Mouse (Mus musculus): Measurements from ENCODE around the gene Mctp1. TPM values are rescaled to one million over a fixed set of nuclear protein-coding genes. Genes with fewer than 3 reads are reported as not detected.

Mctp1 gene
- total RNA-seq, 2 experiments from 2014 or later = 58.4 to 59.2 TPM

GRCm38 (mm10) chr13:76808871-76809390 is 424.6 kb downstream of the Mctp1 start:
- no peak for ATAC-seq (ENCODE audit: poor library complexity, severe bottlenecking)

- ATAC-seq (ENCODE audit: poor library complexity, severe bottlenecking) = no peak
Observed at GRCm38 (mm10) chr13:76809802-76810201, 425.5 kb downstream of the Mctp1 start.

- no peak for ATAC-seq (ENCODE audit: poor library complexity, severe bottlenecking)
Observed at GRCm38 (mm10) chr13:76810496-76810939, 426.2 kb downstream of the Mctp1 start.

GRCm38 (mm10) chr13:76823083-76823482 is 438.7 kb downstream of the Mctp1 start:
- no peak for ATAC-seq (ENCODE audit: poor library complexity, severe bottlenecking)

GRCm38 (mm10) chr13:76824932-76825694 is 440.8 kb downstream of the Mctp1 start:
- no peak for ATAC-seq (ENCODE audit: poor library complexity, severe bottlenecking)

GRCm38 (mm10) chr13:76827738-76828137 is 443.4 kb downstream of the Mctp1 start:
- no peak for ATAC-seq (ENCODE audit: poor library complexity, severe bottlenecking)

GRCm38 (mm10) chr13:76838031-76838430 is 453.7 kb downstream of the Mctp1 start:
- no peak for ATAC-seq (ENCODE audit: poor library complexity, severe bottlenecking)

GRCm38 (mm10) chr13:76840712-76841111 is 456.4 kb downstream of the Mctp1 start:
- ATAC-seq (ENCODE audit: poor library complexity, severe bottlenecking) = no peak

- peak; percentile 76 for ATAC-seq (ENCODE audit: poor library complexity, severe bottlenecking)
Observed at GRCm38 (mm10) chr13:76844629-76845255, 460.4 kb downstream of the Mctp1 start.

- ATAC-seq (ENCODE audit: poor library complexity, severe bottlenecking) = no peak
Observed at GRCm38 (mm10) chr13:76850412-76851054, 466.2 kb downstream of the Mctp1 start.

GRCm38 (mm10) chr13:76854306-76854705 is 470.0 kb downstream of the Mctp1 start:
- no peak for ATAC-seq (ENCODE audit: poor library complexity, severe bottlenecking)

GRCm38 (mm10) chr13:76855021-76855420 is 470.7 kb downstream of the Mctp1 start:
- no peak for ATAC-seq (ENCODE audit: poor library complexity, severe bottlenecking)

- ATAC-seq (ENCODE audit: poor library complexity, severe bottlenecking) = no peak
Observed at GRCm38 (mm10) chr13:76857024-76857423, 472.7 kb downstream of the Mctp1 start.

GRCm38 (mm10) chr13:76858078-76858482 is 473.7 kb downstream of the Mctp1 start:
- ATAC-seq (ENCODE audit: poor library complexity, severe bottlenecking) = no peak; the same call in 1 of the 2 replicates

GRCm38 (mm10) chr13:76870291-76870690 is 486.0 kb downstream of the Mctp1 start:
- no peak for ATAC-seq (ENCODE audit: poor library complexity, severe bottlenecking)

GRCm38 (mm10) chr13:76877887-76878763 is 493.8 kb downstream of the Mctp1 start:
- ATAC-seq (ENCODE audit: poor library complexity, severe bottlenecking) = no peak

GRCm38 (mm10) chr13:76879008-76879407 is 494.7 kb downstream of the Mctp1 start:
- ATAC-seq (ENCODE audit: poor library complexity, severe bottlenecking) = no peak

GRCm38 (mm10) chr13:76884517-76885092 is 500.3 kb downstream of the Mctp1 start:
- no peak for ATAC-seq (ENCODE audit: poor library complexity, severe bottlenecking)

GRCm38 (mm10) chr13:76892987-76893386 is 508.7 kb downstream of the Mctp1 start:
- no peak for ATAC-seq (ENCODE audit: poor library complexity, severe bottlenecking)
